Comparison of ENCODE assay signal across 8 mouse cellular contexts in genomic region chr19:36926553-36927236, GRCm38 (mm10). TPM values are rescaled to one million over a fixed set of nuclear protein-coding genes. Genes with fewer than 3 reads are reported as not detected.
DNase-seq lines count a peak whose midpoint lies in the region; ATAC-seq and TF ChIP-seq lines count a peak whose summit lies in the region.

No protein-coding gene starts in this region.

- no peaks in the 10 kb centered on the region for H3K27me3 ChIP-seq in heart, embryonic 12.5 days (replicated peaks)
- no peaks in the 10 kb centered on the region; the same call in 1 of the 2 replicates for H3K27me3 ChIP-seq in E14TG2a.4 (ENCODE audit: insufficient read depth, low read length)
- no peaks in the 10 kb centered on the region for H3K27me3 ChIP-seq in forebrain, embryonic 10.5 days (ENCODE audit: poor library complexity, severe bottlenecking)
- H3K27me3 ChIP-seq in liver, embryonic 11.5 days (replicated peaks; ENCODE audit: control insufficient read depth, insufficient read depth, low read length), result no peaks in the 10 kb centered on the region

- peaks cover 14% of the 10 kb centered on the region for H3K4me1 ChIP-seq in heart, embryonic 12.5 days (replicated peaks)
- H3K4me1 ChIP-seq in E14TG2a.4 (replicated peaks; ENCODE audit: low read depth, low read length), result peaks cover 48% of the 10 kb centered on the region
- H3K4me1 ChIP-seq in forebrain, embryonic 10.5 days, result peaks cover 27% of the 10 kb centered on the region
- H3K4me1 ChIP-seq in liver, embryonic 11.5 days (replicated peaks; ENCODE audit: control insufficient read depth, insufficient read depth, low read length), result peaks cover 28% of the 10 kb centered on the region

- no peak for TF ChIP-seq CTCF in E14TG2a.4 (conservative IDR thresholded peaks at IDR 0.05; ENCODE audit: low read length)

- ATAC-seq in heart, embryonic 12.5 days (ENCODE audit: insufficient number of reproducible peaks, low FRiP score), result no peak
- no peak for ATAC-seq in liver, embryonic 11.5 days (replicated peaks; ENCODE audit: low FRiP score)

- H3K4me2 ChIP-seq in heart, embryonic 12.5 days, result peak overlapping the region; percentile 78
- H3K4me2 ChIP-seq in liver, embryonic 11.5 days, result peak overlapping the region; percentile 75

- H3K27ac ChIP-seq in heart, embryonic 12.5 days (ENCODE audit: poor library complexity, severe bottlenecking), result peak overlapping the region; percentile 97
- H3K27ac ChIP-seq in forebrain, embryonic 10.5 days, result peak overlapping the region; percentile 95
- H3K27ac ChIP-seq in liver, embryonic 11.5 days (ENCODE audit: low read depth, low read length), result peak overlapping the region; percentile 98

- under 1% methylated on average over 26 of the region's 26 CpGs for WGBS in heart, embryonic 12.5 days
- 2% methylated on average over 26 of the region's 26 CpGs for WGBS in forebrain, embryonic 10.5 days
- WGBS in liver, embryonic 11.5 days, result 1% methylated on average over 26 of the region's 26 CpGs

- no peaks in the 10 kb centered on the region for H3K36me3 ChIP-seq in heart, embryonic 12.5 days
- no peaks in the 10 kb centered on the region for H3K36me3 ChIP-seq in E14TG2a.4 (ENCODE audit: insufficient read depth, low read length)
- peaks cover 12% of the 10 kb centered on the region for H3K36me3 ChIP-seq in forebrain, embryonic 10.5 days (replicated peaks)
- H3K36me3 ChIP-seq in liver, embryonic 11.5 days (ENCODE audit: control insufficient read depth, insufficient read depth, low read length), result peaks cover 3% of the 10 kb centered on the region; the same call in 1 of the 2 replicates

- DNase-seq in heart, adult 18-20 months, result no peak
- DNase-seq in forebrain, embryonic 10.5 days (ENCODE audit: extremely low spot score, low spot score), result no peak
- no peak for DNase-seq in liver, embryonic 11.5 days (ENCODE audit: low spot score)
- DNase-seq in natural killer cell, adult 2 months (ENCODE audit: low spot score in 2 of 2), result no peak
- no peak for DNase-seq in frontal cortex, postnatal 25 days (ENCODE audit: low spot score in 2 of 2)
- DNase-seq in layer of hippocampus, adult 9-10 months (ENCODE audit: low spot score), result no peak

- H3K9me3 ChIP-seq in heart, embryonic 12.5 days (replicated peaks), result no peaks in the 10 kb centered on the region
- H3K9me3 ChIP-seq in E14TG2a.4 (ENCODE audit: low read length), result no peaks in the 10 kb centered on the region
- no peaks in the 10 kb centered on the region for H3K9me3 ChIP-seq in forebrain, embryonic 10.5 days
- no peaks in the 10 kb centered on the region for H3K9me3 ChIP-seq in liver, embryonic 11.5 days (ENCODE audit: control insufficient read depth, low read length)

- H3K4me3 ChIP-seq in heart, embryonic 12.5 days, result peak overlapping the region; percentile 95
- peak overlapping the region; percentile 90 for H3K4me3 ChIP-seq in E14TG2a.4 (replicated peaks; ENCODE audit: low read length)
- H3K4me3 ChIP-seq in forebrain, embryonic 10.5 days, result peak overlapping the region; percentile 91
- peak overlapping the region; percentile 96 for H3K4me3 ChIP-seq in liver, embryonic 11.5 days (ENCODE audit: low read depth, low read length)

- peak overlapping the region; percentile 95 for H3K9ac ChIP-seq in heart, embryonic 12.5 days
- H3K9ac ChIP-seq in liver, embryonic 11.5 days (ENCODE audit: low read depth, low read length), result peak overlapping the region; percentile 97

RNA-seq across cellular contexts. Expression of gene Btaf1, which starts 0.8 kb away (rescaled TPM):
- polyA plus RNA-seq in heart, embryonic 12.5 days (2016; fragmentation: Nextera tagmentation; extraction: Ambion mirVana), result 13.8 and 14.1 TPM in 2 replicates
- total RNA-seq in heart, adult 18-20 months (2021), result 10 to 100 TPM; 12.7 to 14.2 TPM
- polyA plus RNA-seq in forebrain, embryonic 10.5 days (2016; fragmentation: Nextera tagmentation; extraction: Ambion mirVana), result 19.7 and 20.6 TPM in 2 replicates
- 29.9 and 32.4 TPM in 2 replicates for polyA plus RNA-seq in liver, embryonic 11.5 days (2014; fragmentation: Nextera tagmentation; extraction: Ambion mirVana)

RNA-seq across cellular contexts. Expression of gene Fgfbp3, which starts 7.3 kb away (rescaled TPM):
- 5.2 and 5.3 TPM in 2 replicates for polyA plus RNA-seq in heart, embryonic 12.5 days (2016; fragmentation: Nextera tagmentation; extraction: Ambion mirVana)
- total RNA-seq in heart, adult 18-20 months (2021), result 1 to 10 TPM; 2.1 to 2.2 TPM
- 17.9 and 19.4 TPM in 2 replicates for polyA plus RNA-seq in forebrain, embryonic 10.5 days (2016; fragmentation: Nextera tagmentation; extraction: Ambion mirVana)
- 3.0 and 3.1 TPM in 2 replicates for polyA plus RNA-seq in liver, embryonic 11.5 days (2014; fragmentation: Nextera tagmentation; extraction: Ambion mirVana)
